Mouse (Mus musculus) kidney, adult 2 months (tissue): Measurements from ENCODE around the gene BC004004. TPM values are rescaled to one million over a fixed set of nuclear protein-coding genes. Genes with fewer than 3 reads are reported as not detected.

ENCODE experiments used
- DNase-seq: peaks from one replicate; pipeline ENCODE4 v3.0.0; 2021
- H3K27ac ChIP-seq: fragments of 200-500 bp; 2 replicates; pipeline ENCODE4 v1.5.1; 2012; ENCODE audit warnings: low read depth, low read length, control low read depth, inconsistent platforms; ENCODE audit not compliant: insufficient read depth
- H3K27me3 ChIP-seq: fragments of 200-500 bp; replicated peaks from 2 replicates; pipeline ENCODE4 v1.6.1; 2012; ENCODE audit warnings: mild to moderate bottlenecking, moderate library complexity, low read length, inconsistent platforms; ENCODE audit not compliant: control insufficient read depth, insufficient read depth
- H3K36me3 ChIP-seq: fragments of 200-500 bp; 2 replicates; pipeline ENCODE4 v1.6.1; 2012; ENCODE audit warnings: mild to moderate bottlenecking, moderate library complexity, low read length, inconsistent platforms; ENCODE audit not compliant: control insufficient read depth, insufficient read depth
- H3K4me1 ChIP-seq: fragments of 200-500 bp; 2 replicates; pipeline ENCODE4 v1.6.1; 2011; ENCODE audit warnings: low read length; ENCODE audit not compliant: control insufficient read depth, insufficient read depth
- H3K4me3 ChIP-seq: fragments of 200-500 bp; 2 replicates; pipeline ENCODE4 v1.5.1; 2011; ENCODE audit warnings: mild to moderate bottlenecking, low read depth, low read length, control low read depth; ENCODE audit not compliant: insufficient read depth
- CTCF ChIP-seq: fragments of 200-500 bp; conservative IDR thresholded peaks from 2 replicates; pipeline ENCODE4 v1.5.1; 2011; ENCODE audit warnings: low read depth, mild to moderate bottlenecking, control low read depth, low read length, moderate library complexity, mixed read lengths; ENCODE audit not compliant: insufficient read depth, insufficient read length
- POLR2A ChIP-seq: fragments of 200-500 bp; IDR thresholded peaks from one replicate; pipeline ENCODE4 v1.6.1; 2011; ENCODE audit warnings: low read depth, low read length, control low read depth
- WGBS: fragments of 180-500 bp; shearing (Covaris S2); methylation state at CpG from one replicate; pipeline ENCODE4 v1.1.7; 2018; 5-methylcytosine and 5-hydroxymethylcytosine counted together
- polyA plus RNA-seq: library from polyadenylated mRNA; depleted of rRNA; stranded (reverse); fragments of >200 nt; gene quantifications from 2 replicates; pipeline ENCODE4 v1.2.3, GENCODE M21; 2012

Gene BC004004
- polyA plus RNA-seq, 1 experiment, result 228 TPM

DNA sequence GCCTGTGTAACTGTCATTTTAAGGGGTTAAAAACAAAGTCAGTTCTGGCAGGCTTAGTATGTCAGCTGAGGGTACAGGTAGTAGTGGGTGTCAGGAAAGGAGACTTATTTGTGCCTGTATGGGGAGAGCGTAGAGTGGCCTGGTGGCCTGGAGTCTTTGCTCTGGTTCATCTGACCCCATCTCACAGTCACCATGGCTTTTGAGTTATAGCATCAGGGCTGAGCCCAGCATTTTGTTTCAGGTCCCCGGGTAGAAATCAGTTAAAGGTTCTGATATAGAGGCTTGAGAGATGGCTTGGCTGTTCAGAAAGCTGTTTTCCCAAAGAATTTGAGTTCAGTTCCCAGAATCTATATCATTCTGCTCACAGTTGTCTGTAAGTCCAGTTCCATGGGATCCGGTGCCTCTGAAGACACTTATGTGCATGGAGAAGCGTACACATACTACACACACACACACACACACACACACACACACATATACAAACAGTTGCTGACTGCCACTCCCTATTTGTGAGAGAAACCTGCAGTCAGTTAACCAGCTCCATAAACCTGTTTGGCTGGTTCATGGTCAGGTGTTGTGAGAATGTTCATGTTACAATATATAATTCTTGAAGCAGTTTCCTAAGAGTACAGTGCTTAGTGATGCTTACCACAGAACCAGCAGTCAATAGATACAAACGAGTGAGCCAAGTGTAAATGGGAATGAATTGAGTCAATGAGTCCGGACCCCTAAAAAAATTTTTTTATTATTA lies 482 bp upstream of the BC004004 start:
- H3K4me3 ChIP-seq, result peak overlapping the region; percentile 28
- TF ChIP-seq POLR2A (no peak), CTCF (no peak)

DNA sequence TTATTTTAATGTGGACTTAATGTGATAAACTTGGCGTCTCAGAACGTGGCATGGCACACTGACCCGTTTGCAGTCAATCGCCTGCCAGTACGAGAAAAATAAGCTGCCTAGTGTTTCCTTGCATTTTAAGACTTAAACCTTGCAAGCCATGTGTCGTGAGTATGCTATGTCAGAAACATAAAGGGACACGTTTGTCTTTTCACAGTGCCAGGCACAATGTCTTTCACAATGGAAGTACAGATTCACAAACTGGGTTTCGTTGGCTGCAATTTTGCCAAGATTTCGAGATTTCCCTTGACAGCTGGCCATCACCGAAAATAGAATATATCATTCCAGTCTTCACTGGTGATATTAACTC lies 740 bp downstream of the BC004004 start:
- no peak for DNase-seq

More for the DNA sequence above, 482 bp upstream of the BC004004 start:
- Histone ChIP-seq H3K27ac (peak overlapping the region; percentile 83; the same call in 1 of the 2 replicates), H3K36me3 (no peaks in the 10 kb centered on the region), H3K27me3 (no peaks in the 10 kb centered on the region), H3K4me1 (peaks cover 20% of the 10 kb centered on the region)
- WGBS, result 39% methylated on average over 6 of the region's 6 CpGs
- no peak for DNase-seq

GRCm38 (mm10) chr17:29270148-29270698 lies 1.6 kb downstream of the BC004004 start:
- TF ChIP-seq POLR2A (no peak), CTCF (no peak)
- Histone ChIP-seq H3K36me3 (no peaks in the 10 kb centered on the region), H3K4me3 (no peak overlapping the region), H3K4me1 (peaks cover 13% of the 10 kb centered on the region), H3K27me3 (no peaks in the 10 kb centered on the region), H3K27ac (peak overlapping the region; percentile 73; the same call in 1 of the 2 replicates)
- WGBS, result 73% methylated on average over 9 of the region's 9 CpGs
- DNase-seq, result no peak

More for the DNA sequence above, 740 bp downstream of the BC004004 start:
- Histone ChIP-seq H3K36me3 (no peaks in the 10 kb centered on the region), H3K4me3 (peak overlapping the region; percentile 75), H3K27ac (peak overlapping the region; percentile 95), H3K4me1 (peaks cover 16% of the 10 kb centered on the region), H3K27me3 (no peaks in the 10 kb centered on the region)
- WGBS, result 12% methylated on average over 10 of the region's 10 CpGs
- TF ChIP-seq POLR2A (no peak), CTCF (no peak)

- no peak for DNase-seq
- Histone ChIP-seq H3K27me3 (no peaks in the 10 kb centered on the region), H3K4me3 (no peak overlapping the region), H3K27ac (0 out of 2 replicates have a peak overlapping the region, but pooled peaks have one; percentile 26), H3K4me1 (peaks cover 14% of the 10 kb centered on the region), H3K36me3 (no peaks in the 10 kb centered on the region)
- TF ChIP-seq CTCF (no peak), POLR2A (no peak)
- WGBS, result 71% methylated on average over 7 of the region's 7 CpGs
These were observed 4.6 kb downstream of the BC004004 start for GRCm38 (mm10) chr17:29273156-29273555.

GRCm38 (mm10) chr17:29273889-29274288 lies 5.3 kb downstream of the BC004004 start:
- Histone ChIP-seq H3K4me1 (peaks cover 14% of the 10 kb centered on the region), H3K36me3 (no peaks in the 10 kb centered on the region), H3K27me3 (no peaks in the 10 kb centered on the region), H3K27ac (peak overlapping the region; percentile 92), H3K4me3 (peak overlapping the region; percentile 35)
- DNase-seq, result peak; percentile 97
- 17% methylated on average over 11 of the region's 11 CpGs for WGBS
- TF ChIP-seq POLR2A, result no peak
- TF ChIP-seq CTCF, result no peak

DNA sequence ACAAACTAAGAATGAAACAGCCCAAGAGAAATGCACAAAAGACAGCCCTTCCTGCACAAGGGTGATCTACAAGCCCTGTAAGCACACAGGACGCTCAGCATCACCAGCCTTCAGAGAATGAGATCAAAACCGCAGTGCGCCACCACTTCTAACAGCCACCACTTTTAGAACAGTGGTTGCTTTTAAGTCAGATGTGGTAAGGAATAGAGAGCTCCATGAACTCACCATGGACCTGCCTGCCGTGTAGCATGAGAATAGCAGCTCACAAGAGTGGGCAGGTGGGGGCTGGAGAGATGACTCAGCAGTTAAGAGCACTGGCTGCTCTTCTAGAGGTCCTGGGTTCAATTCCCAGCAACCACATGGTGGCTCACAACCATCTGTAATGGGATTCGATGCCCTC lies 11.8 kb downstream of the BC004004 start:
- no peak overlapping the region for H3K4me3 ChIP-seq
- H3K27me3 ChIP-seq, result no peaks in the 10 kb centered on the region
- no peak overlapping the region for H3K27ac ChIP-seq
- H3K4me1 ChIP-seq, result no peaks in the 10 kb centered on the region
- 97% methylated on average over 5 of the region's 5 CpGs for WGBS
- TF ChIP-seq POLR2A (no peak), CTCF (no peak)
- DNase-seq, result no peak
- H3K36me3 ChIP-seq, result no peaks in the 10 kb centered on the region; the same call in 1 of the 2 replicates

DNA sequence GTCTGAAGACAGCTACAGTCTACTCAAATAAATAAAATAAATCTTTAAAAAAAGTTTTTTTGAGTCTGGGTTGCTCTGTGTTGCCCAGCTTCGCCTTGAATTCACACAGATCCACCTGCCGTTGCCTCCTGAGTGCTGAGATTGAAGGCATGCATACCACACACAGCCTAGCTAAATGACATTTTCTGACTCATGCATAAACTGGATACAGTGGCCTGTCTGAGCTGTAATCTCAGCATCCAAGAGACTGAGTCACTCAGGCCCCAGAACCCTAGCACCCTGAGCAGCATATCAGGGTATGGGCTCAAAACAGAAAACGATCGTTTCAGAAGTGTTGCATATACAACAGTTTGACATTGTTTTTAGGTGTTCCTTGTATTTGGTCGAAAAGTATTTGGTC lies 13.0 kb downstream of the BC004004 start:
- Histone ChIP-seq H3K36me3 (no peaks in the 10 kb centered on the region; the same call in 1 of the 2 replicates), H3K27me3 (no peaks in the 10 kb centered on the region), H3K4me3 (no peak overlapping the region), H3K4me1 (no peaks in the 10 kb centered on the region), H3K27ac (no peak overlapping the region)
- TF ChIP-seq CTCF, result no peak
- TF ChIP-seq POLR2A, result no peak
- WGBS, result 88% methylated on average over 5 of the region's 5 CpGs
- no peak for DNase-seq
